Mouse (Mus musculus): Measurements from ENCODE around the gene Twist2. TPM values are rescaled to one million over a fixed set of nuclear protein-coding genes. Genes with fewer than 3 reads are reported as not detected.

The Twist2 gene
- polyA plus RNA-seq, 1 experiment = 57.2 TPM

DNA sequence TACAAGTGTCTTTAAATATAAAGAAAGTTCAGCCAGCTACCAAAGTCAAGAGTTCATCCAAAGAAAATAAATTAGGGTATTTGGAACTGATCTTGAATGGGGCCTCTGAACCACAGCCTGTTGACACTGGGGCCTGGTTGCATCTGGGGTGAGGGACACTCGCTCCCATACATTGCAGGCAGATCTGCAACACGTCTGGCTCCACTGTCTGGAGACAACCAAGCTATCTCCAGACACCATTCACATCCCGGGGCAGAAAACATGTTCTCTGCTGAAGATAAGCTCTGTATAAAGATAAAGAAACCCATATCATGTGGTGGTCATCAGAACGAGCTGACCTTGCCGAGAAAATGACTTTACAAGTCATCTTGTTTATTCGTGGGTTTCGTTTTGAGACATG lies 60.2 kb downstream of the Twist2 start:
- no peak overlapping the region for H3K27ac ChIP-seq (ENCODE audit: insufficient read depth, low read length)
- no peak for TF ChIP-seq POLR2A (IDR thresholded peaks at IDR 0.05; ENCODE audit: low read depth, low read length)
- TF ChIP-seq CTCF (IDR thresholded peaks at IDR 0.05; ENCODE audit: borderline replicate concordance, insufficient read depth, low read length) = no peak
- no peak overlapping the region for H3K4me3 ChIP-seq (ENCODE audit: insufficient read depth, low read length)
- 0 out of 2 replicates have a peak, but pooled peaks cover 5% of the 10 kb centered on the region for H3K4me1 ChIP-seq (ENCODE audit: control insufficient read depth, insufficient read depth, low read length)

DNA sequence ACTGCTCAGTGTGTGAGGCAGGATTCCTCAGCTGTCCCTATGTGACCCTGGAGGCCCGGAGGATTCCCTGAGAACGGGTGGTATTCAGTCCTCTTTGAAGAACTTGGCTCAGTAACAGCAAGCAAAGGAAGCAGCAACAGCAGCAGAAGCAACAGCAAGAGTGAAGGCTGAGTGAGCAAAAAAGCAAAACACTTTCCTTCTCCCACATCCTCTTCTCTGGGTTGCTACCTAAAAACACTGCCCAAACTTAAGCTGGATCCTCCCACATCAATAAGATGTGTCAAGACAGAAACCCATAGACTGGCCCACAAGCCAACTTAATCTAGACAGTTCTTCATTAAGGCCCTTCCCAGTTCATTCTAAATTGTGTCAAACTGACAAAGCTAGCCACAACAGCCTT lies 64.7 kb downstream of the Twist2 start:
- Histone ChIP-seq H3K4me3 (ENCODE audit: insufficient read depth, low read length) (no peak overlapping the region), H3K4me1 (ENCODE audit: control insufficient read depth, insufficient read depth, low read length) (no peaks in the 10 kb centered on the region), H3K27ac (ENCODE audit: insufficient read depth, low read length) (no peak overlapping the region)
- no peak for TF ChIP-seq POLR2A (IDR thresholded peaks at IDR 0.05; ENCODE audit: low read depth, low read length)
- no peak for TF ChIP-seq CTCF (IDR thresholded peaks at IDR 0.05; ENCODE audit: borderline replicate concordance, insufficient read depth, low read length)

DNA sequence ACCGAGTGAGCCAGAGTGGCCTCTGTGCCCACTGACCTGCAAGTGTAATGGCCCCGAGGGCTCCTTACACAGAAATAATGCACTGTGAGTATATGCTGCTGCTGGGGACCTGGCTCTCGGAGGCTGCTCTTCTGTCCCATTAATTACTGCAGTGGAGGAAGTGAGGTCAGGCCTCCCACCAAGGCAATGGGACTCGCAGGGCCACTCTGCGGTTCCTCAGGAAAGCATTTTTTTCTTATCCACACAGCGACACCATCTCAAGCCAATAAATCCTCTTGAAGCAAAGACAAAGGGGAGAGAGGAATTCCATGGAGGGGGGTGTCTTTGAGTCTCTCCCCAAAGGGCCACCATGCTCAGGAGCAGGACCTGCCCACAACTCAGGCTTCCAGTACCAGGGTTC lies 69.8 kb downstream of the Twist2 start:
- peaks cover 11% of the 10 kb centered on the region for H3K4me1 ChIP-seq (ENCODE audit: control insufficient read depth, insufficient read depth, low read length)
- TF ChIP-seq POLR2A (IDR thresholded peaks at IDR 0.05; ENCODE audit: low read depth, low read length) = no peak
- no peak for TF ChIP-seq CTCF (IDR thresholded peaks at IDR 0.05; ENCODE audit: borderline replicate concordance, insufficient read depth, low read length)

DNA sequence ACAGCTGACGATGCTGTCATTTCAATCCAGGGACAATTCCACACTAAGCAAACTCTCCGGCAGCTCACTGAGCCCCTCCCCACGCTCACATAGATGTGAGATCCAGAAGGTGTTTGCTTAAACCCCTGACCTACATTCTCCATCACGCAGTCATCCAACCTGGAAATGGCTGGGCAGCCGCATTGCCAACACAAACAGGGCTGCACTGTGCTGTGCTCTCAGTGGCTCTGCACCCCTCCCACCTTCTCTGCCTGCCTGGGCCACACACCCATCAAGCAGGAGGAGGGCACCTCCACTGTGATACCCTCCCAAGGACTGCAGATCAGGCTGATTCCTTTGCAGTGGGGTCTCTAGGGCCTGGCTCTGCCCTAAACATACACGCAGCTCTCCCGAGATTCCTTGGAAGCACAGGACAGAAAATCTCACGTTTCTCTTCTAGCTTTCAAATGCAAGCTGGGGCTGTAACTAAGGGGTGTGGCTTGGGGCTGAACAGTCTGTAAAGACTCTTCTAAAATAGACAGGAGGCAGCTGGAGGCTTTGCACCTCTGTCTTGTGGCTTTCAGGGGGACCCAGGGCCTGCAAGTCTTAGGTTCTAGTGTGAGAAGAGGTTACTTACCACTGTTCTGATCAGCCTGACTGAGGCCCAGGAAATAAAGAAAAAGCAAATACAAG lies 71.3 kb downstream of the Twist2 start:
- H3K4me3 ChIP-seq (ENCODE audit: insufficient read depth, low read length) = no peak overlapping the region
- 0 out of 2 replicates have a peak overlapping the region, but pooled peaks have one; percentile 18 for H3K27ac ChIP-seq (ENCODE audit: insufficient read depth, low read length)
- TF ChIP-seq CTCF (IDR thresholded peaks at IDR 0.05; ENCODE audit: borderline replicate concordance, insufficient read depth, low read length) (no peak), POLR2A (IDR thresholded peaks at IDR 0.05; ENCODE audit: low read depth, low read length) (no peak)
- peaks cover 11% of the 10 kb centered on the region for H3K4me1 ChIP-seq (ENCODE audit: control insufficient read depth, insufficient read depth, low read length)

More for the DNA sequence above, 69.8 kb downstream of the Twist2 start:
- Histone ChIP-seq H3K4me3 (ENCODE audit: insufficient read depth, low read length) (no peak overlapping the region), H3K27ac (ENCODE audit: insufficient read depth, low read length) (no peak overlapping the region)

DNA sequence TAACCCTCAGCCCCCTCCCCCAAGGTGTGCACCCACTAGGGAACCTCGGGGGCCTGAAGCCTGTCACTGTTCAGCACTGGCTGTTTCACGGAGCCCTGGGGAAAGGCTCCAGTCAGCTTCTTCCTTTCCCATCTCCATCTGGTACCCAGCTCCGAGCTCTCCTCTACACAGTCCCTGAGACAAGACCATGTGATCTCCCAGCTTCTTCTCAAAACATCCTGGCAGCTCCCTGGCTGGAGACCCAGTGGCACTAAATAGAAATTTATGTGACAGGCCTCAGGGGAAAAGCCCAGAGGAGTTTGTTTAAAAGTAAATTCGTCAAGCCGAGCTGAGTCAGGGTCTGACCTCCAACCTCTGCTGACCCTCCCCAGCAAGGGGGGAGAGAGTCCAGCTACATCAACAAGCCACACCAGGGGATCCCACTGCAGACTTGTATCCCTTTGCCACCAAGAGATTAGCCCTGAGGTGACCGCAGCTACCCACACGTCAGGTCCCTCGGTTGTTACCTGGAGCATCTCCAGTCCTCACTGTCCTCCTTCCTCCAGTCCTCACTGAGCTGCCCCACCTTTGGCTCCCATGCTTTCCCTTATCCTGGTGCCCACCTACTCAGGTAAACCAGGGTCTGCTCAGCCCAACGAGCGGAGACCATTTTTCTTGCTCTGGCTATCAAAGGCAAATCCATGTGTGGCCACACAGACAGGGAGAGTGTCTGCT lies 72.5 kb downstream of the Twist2 start:
- peaks cover 11% of the 10 kb centered on the region for H3K4me1 ChIP-seq (ENCODE audit: control insufficient read depth, insufficient read depth, low read length)
- TF ChIP-seq CTCF (IDR thresholded peaks at IDR 0.05; ENCODE audit: borderline replicate concordance, insufficient read depth, low read length) (no peak), POLR2A (IDR thresholded peaks at IDR 0.05; ENCODE audit: low read depth, low read length) (no peak)
- no peak overlapping the region for H3K4me3 ChIP-seq (ENCODE audit: insufficient read depth, low read length)
- H3K27ac ChIP-seq (ENCODE audit: insufficient read depth, low read length) = no peak overlapping the region

DNA sequence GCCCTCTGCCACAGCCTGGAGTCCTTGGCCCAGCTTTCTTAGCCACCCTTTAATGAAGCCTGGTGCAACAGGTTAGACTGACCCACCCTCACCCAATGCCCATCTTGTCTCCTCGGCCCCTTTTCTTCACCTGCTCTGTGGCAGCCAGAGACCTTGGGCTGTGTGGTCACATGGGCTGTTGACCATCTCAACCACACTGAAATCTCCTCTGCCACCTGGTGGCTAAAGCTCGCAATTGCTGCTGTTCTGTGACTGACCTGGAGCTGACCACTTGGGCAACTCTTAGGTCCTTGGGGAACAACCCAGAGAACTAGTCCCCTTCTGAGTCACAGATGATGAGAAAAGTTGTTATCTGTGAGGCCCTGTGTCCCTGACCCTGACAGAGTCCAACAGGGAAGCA lies 73.4 kb downstream of the Twist2 start:
- TF ChIP-seq CTCF (IDR thresholded peaks at IDR 0.05; ENCODE audit: borderline replicate concordance, insufficient read depth, low read length) (peak; percentile 72), POLR2A (IDR thresholded peaks at IDR 0.05; ENCODE audit: low read depth, low read length) (no peak)
- H3K27ac ChIP-seq (ENCODE audit: insufficient read depth, low read length) = no peak overlapping the region
- H3K4me1 ChIP-seq (ENCODE audit: control insufficient read depth, insufficient read depth, low read length) = peaks cover 11% of the 10 kb centered on the region
- no peak overlapping the region for H3K4me3 ChIP-seq (ENCODE audit: insufficient read depth, low read length)

DNA sequence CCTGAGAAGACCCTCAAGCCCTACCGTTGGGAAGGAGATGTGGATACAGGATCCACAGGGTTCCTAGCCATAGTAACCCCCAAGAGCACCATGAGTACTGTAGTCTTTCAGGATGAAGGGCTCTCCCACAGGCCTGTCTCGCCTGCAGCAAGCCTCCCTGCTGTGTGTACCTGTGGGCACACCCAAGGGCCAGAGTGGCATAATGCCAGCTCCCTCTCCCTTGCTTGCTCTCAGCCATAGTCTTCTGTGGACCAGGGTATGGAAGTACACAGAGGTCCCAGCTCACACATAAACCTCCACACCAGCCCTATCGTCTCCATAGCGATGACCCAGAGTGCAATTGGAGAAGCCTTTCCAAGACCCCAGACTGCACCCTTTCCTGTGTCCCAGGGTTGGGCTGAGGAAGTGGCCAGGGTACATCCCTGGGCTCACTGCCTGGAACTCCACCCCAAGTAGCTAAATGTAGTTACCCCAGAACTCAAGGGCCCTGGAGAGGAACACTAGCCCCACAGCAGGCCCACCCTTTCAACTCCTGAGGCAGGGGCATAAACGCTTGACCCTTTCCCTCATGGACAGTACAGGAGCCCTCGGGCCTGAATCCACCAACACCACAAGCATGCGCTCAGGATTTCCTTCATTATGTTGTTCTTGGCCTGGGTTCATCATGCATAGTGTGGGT lies 73.9 kb downstream of the Twist2 start:
- Histone ChIP-seq H3K4me1 (ENCODE audit: control insufficient read depth, insufficient read depth, low read length) (peaks cover 11% of the 10 kb centered on the region), H3K27ac (ENCODE audit: insufficient read depth, low read length) (no peak overlapping the region), H3K4me3 (ENCODE audit: insufficient read depth, low read length) (no peak overlapping the region)
- no peak for TF ChIP-seq POLR2A (IDR thresholded peaks at IDR 0.05; ENCODE audit: low read depth, low read length)
- TF ChIP-seq CTCF (IDR thresholded peaks at IDR 0.05; ENCODE audit: borderline replicate concordance, insufficient read depth, low read length) = no peak

DNA sequence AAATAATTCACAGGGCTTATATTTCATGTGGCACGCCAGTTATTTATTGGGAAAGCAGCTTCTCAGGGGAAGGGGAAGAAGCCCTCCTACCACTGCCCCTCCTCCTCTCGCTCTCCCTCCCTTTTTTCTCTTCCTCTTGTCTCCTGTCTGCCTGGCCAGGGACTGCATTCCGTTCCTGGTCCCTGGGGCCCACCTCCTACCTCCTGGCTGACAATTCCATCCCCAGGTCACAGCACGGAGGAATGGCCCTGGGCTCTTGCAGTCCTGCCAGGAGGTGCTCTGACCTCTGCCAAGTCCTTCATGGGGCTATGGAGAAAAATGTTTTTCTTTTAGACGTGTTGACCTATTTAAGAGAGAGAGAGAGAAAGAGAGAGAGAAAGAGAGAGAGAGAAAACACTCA lies 77.4 kb downstream of the Twist2 start:
- Histone ChIP-seq H3K4me1 (ENCODE audit: control insufficient read depth, insufficient read depth, low read length) (no peaks in the 10 kb centered on the region), H3K27ac (ENCODE audit: insufficient read depth, low read length) (no peak overlapping the region), H3K4me3 (ENCODE audit: insufficient read depth, low read length) (no peak overlapping the region)
- TF ChIP-seq CTCF (IDR thresholded peaks at IDR 0.05; ENCODE audit: borderline replicate concordance, insufficient read depth, low read length) (no peak), POLR2A (IDR thresholded peaks at IDR 0.05; ENCODE audit: low read depth, low read length) (no peak)

DNA sequence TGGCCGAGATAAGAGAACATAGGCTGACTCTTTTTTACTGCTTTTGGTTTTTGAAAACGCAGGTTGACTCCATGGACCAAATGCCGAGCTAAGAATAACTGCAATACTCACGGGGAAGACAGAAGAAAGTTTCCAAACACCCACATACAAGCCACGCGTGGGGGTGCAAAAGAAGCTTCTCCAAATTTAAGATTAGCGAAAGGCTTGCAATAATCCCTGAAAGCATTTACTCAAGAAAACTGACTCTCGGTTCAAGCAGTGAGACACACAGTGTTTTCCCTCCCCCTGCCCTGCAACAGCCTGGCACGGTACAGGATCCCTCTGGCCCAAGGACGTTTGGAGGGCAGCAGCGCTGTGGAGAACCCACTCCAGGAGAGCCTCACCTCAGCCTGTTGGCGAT lies 78.9 kb downstream of the Twist2 start:
- Histone ChIP-seq H3K4me1 (ENCODE audit: control insufficient read depth, insufficient read depth, low read length) (no peaks in the 10 kb centered on the region), H3K27ac (ENCODE audit: insufficient read depth, low read length) (no peak overlapping the region), H3K4me3 (ENCODE audit: insufficient read depth, low read length) (no peak overlapping the region)
- no peak for TF ChIP-seq POLR2A (IDR thresholded peaks at IDR 0.05; ENCODE audit: low read depth, low read length)
- no peak for TF ChIP-seq CTCF (IDR thresholded peaks at IDR 0.05; ENCODE audit: borderline replicate concordance, insufficient read depth, low read length)

DNA sequence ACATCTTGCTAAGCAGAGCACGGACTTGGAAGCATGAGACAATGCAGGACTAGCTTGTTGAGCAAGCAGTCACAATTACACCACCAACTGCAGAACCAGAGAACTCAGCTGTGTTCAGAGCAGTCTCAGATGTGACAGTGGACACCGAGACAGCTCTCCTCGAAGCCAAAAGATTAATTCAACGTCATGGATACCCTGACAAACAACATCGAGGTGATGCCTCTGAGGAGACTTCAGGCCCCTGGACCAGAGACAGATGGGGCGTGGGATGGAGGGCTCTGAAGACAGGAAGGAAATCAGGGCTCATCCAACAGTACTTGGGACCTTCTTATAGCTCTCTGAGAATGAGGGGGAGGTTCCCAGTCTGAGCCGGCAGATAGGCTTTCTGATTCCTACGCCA lies 79.6 kb downstream of the Twist2 start:
- H3K4me3 ChIP-seq (ENCODE audit: insufficient read depth, low read length) = no peak overlapping the region
- no peak overlapping the region for H3K27ac ChIP-seq (ENCODE audit: insufficient read depth, low read length)
- TF ChIP-seq CTCF (IDR thresholded peaks at IDR 0.05; ENCODE audit: borderline replicate concordance, insufficient read depth, low read length) (no peak), POLR2A (IDR thresholded peaks at IDR 0.05; ENCODE audit: low read depth, low read length) (no peak)
- no peaks in the 10 kb centered on the region for H3K4me1 ChIP-seq (ENCODE audit: control insufficient read depth, insufficient read depth, low read length)

Data from embryonic fibroblast, embryonic 13.5 days (primary cell).